Mouse (Mus musculus) gastrocnemius, adult 18-20 months (tissue): ENCODE data around the gene Gm37240. TPM values are rescaled to one million over a fixed set of nuclear protein-coding genes. Genes with fewer than 3 reads are reported as not detected.
A peak's percentile ranks its signal among the peaks of the same experiment; 100 is the strongest.

ENCODE experiments used
- DNase-seq: peaks from one replicate; pipeline ENCODE4 v3.0.0; 2021; ENCODE audit warnings: low spot score
- total RNA-seq, 2 experiments: library from RNA; stranded (reverse); gene quantifications; 2 replicates each; pipeline ENCODE4 v1.2.3; 2021

Gm37240 gene
- total RNA-seq, 2 experiments from 2014 or later = 30.2 to 34.0 TPM

DNA sequence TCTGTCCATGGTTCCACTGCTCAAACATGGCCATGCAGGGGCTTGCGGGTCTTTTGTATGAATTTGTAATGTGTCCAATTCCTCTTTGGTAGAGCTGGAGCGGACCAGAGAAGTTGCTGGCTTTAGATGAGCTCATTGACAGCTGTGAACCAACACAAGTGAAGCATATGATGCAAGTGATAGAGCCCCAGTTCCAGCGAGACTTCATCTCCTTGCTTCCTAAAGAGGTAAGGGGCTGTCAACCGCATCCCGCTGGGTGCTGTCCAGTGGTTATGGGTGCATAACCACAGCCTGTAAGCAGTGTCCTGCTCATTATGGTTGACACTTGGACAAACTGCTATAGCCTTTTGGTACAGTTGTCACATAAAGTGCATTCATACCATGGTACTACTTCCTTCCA, 922.2 kb downstream of the Gm37240 start:
- DNase-seq = no peak

DNA sequence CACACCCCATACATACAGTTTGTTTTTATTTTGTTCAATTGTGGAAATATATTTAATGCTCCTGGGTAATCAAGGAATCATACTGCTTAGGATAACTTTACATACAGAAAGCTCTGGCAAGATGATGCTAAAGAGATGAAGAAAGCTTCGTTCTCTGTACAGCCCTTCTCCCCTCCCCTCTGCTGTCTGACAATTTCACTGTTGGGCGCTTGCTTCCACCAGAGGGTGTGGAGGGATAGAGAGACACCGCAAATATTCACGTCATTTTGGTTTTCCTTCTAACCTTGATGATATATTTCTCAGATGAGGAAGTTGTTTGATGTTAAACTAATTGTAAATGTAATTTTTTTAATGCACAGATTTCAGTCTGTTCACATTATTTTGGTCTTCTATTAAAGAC, 931.5 kb downstream of the Gm37240 start:
- no peak for DNase-seq

DNA sequence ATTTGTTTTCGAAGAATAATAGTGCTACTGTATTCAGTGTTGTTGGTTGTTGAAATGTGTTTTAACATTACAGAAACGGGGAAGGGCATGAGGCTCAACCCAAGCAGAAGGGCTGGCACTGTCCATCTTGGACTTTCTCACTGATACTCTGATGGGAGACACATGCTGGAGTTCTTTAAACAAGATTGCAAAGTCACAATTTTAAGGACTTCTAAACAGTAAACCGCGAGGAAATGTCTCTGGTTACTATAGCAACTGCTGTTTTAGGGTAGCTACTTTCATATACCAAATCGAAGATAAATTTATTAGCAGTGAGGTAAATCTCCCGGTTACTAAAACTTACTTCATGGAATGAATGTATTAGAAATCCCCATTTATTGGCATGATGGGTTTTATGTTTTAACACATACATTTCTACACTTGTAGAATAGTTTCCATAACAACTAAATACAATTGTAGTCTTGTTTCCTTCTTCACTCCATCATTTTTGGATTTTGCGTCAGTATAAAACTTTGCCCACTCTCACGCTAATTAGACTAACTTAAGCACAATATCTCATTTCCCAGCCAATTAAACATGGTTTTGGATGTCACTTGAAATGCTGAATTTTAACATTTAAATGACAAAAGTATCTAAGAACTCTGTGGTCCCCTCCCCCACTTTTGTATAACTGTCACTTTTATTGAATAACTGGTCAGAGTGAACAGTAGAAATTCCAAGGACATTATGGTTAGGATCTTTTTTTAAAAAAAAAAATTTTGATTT, 932.1 kb downstream of the Gm37240 start:
- DNase-seq = no peak

DNA sequence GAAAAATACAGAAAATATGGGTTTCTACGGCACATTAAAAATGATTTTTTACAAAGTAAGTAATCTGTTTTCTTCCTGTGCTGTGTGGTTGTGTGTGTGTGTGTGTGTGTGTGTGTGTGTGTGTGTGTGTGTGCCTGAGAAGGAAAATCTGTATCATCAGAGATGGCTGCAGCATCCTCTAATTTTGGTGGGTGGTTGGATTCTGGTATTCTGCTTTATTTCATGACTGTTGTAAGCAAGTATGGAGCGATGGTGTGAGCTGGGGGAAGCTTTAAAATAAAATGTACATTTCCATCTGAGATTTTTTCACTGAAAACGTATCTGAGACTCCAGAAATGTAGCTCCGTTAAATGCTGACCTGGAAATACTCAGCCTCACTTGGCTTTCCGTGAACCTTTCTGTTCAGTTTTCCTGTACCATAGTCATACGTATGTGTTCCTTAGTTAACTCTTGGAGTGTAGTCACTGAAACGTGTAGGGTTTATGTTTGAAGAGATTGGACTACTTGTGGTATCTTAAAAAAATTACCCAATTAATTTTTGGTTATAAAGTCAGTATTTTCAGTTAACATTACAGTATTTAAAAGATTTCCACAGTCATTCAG, 934.6 kb downstream of the Gm37240 start:
- DNase-seq = no peak

DNA sequence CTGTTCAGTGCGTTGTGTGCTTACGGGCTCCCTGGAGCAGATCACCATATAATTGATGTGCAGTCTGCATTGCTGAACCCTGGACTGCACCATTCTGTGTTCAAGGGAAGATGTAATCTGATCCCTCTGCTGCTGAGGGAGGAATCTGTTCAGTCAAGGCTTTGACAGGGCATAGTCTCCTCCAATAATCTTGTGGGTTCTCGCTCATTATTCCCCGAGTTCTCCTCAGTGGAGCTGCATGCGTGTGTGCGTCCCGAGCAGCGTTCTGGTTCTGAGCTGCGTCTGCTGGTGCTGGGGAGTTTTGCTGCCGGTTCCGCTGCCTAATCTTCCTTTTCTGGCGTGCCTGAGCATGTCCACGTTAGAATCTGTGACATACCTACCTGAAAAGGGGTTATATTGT, 935.2 kb downstream of the Gm37240 start:
- peak; percentile 43 for DNase-seq

DNA sequence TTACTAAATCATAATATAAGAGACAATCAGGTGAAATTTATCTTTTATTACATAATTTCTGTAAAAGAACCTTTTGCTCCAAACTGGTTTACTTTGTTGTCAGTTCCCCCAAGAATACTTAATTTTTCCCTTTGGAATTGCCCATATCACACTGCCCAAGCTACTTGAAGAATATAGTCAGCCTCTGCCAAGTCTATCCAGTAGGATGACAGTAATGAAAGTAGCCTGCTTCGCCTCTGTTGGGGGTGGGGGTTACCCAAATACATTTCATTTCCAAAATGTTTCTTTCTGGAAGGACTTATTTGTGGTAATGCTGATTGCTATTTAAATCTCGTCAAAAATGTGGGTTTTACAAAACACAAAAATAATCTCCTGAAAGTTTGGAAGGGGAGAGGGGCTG, 935.6 kb downstream of the Gm37240 start:
- DNase-seq = no peak

DNA sequence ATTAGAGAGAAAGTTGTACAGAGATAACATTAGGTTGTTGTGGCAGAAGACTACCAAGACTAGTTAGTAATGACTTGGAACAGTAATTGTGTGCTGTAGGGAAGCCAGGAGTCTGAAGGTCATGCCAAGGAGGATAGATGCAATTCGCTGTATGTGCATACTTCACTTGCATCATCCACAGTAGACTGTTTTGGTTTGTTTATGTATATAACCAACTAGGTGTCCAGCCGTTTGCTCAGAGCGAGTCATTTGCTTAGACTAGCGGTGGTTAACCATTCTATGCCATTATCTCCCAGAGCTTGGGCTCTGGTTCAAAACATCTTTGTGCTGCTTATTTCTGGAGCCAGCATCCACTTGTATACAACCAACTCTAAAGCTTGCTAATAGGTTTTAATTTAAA, 937.9 kb downstream of the Gm37240 start:
- no peak for DNase-seq

DNA sequence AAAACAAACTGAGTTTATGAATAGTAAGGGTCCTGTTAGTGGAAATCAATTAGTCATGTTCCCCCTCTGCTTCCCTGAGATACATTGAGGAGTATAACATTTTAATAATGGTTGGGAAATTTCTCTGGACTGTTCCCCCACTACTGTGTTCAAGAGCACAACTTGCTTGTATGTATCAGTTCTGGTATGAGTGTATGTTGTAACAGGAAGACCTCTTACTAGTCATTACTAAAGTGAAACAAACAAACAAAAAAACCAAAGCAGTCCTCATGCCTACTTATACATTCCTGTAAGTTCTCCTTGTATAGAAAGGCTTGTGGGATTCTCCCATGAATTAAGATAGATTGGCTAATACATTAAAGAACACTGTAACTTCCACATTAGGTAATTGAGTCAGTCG, 940.9 kb downstream of the Gm37240 start:
- DNase-seq = no peak

DNA sequence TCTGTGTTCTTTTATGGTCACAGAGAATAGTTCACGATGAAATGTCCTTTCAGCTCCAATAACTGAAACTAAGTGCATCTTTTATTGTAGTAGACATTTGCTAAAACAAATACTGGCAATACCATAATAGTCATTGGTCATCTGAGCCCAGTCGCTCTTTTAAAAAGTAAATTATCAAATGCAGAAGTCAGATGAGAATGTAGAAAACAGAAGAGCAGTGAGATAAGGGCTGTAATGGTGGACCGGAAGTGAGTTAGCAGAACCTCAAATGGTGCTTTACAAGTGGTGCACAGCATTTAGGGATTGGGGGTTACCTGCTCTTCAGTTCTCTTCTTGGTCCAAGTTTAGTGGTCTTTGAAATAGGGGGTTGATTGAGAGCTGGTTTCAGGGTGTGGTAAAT, 942.4 kb downstream of the Gm37240 start:
- DNase-seq = no peak

DNA sequence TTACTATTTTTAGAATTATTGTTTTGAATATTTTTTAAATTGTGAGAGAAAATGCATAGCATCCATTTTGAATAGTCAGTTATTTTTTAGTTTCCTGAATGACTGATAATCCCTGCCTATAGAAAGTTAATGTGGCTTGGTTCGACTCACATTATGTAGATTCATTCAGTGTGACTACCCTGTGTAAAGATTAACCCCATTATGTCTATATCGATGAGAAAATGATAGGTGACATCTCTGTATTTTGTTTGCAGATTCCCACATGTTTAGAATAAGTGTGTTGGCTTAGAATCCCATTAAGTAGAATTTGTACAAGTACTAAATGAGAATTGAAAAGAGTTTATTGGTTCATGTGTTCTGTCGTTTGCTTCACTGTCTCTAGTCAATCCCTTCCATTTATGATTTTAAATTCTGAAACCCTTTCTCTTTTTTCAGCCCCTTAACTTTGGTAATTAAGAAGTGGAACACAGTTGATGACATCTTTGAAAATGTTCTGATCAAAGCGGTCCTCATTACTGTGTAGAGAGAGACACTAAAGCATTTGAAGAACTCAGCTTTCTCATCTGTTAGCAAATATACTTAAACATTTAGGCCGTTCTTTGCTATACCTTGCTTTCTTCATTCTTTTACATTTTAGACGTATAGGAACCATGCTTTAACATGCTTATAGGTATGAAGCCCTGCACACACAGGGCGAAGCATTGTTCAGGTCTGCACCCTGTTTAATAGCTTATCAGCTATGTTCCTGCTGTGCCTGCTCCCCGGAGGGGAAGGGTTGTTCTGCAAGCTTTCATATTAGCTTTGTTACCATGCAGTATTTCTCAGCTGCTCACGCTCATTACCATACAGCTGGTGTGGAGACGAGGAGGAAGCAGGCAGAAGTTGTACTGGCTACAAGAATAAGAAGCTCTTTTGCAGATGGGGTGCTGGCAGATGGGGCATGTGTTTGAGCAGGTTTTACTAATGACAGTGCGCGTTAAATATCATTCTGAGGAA, 949.7 kb downstream of the Gm37240 start:
- no peak for DNase-seq

DNA sequence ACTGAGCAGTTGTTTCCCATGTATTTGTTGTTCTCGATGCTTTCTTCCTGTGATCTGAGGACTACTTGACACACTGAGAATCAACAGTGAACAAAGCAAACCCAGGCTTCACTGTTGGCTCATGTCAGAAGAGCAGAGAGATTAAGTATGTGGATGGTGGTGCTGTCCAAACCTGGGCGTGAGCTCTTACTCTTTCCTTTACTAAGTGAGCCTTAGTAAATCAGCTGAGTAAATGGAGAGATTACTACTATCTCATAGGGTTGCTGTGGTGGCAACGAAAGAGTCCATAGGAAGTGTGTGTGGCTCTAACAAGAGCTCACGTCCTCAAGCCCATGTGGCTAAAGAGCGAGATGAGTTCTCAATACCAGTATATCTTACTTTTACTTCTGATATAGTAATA, 950.4 kb downstream of the Gm37240 start:
- DNase-seq = no peak

DNA sequence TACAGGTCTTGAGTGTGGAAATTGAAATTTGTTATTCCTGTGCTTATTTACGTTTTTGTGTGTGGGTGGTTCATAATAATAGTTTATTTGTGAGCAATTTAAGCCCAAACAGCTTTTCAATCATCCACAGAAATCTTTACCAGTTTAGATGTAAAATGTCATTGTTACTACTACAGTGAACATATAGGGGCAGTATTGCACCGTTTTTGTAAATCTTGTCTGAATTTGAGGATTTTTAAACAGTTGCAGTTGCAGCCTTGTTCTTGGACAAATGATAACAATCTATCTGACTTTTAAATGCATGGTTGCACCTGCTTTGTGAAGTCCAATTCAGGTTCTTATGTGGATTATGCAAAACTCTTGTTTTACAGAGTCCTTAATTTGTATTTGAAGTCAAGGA, 951.1 kb downstream of the Gm37240 start:
- no peak for DNase-seq

DNA sequence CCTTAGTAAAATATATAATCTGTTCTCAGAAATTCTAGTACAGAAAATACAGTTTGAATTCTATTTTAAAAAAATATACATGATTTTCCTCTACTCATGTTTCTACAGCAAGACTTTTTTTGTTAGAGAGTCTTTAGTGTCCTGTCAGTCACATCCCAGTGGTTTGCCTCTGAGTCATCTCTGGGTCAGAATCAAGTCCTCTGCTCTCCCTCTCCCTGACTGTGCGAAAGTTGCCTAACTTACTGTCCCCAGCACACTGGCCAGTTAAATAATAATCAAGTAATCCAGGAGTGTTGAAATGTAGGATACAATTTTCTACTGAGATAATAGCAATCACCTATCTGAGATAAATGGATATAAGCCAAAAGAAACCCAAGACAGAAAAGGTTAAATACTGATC, 951.6 kb downstream of the Gm37240 start:
- DNase-seq = no peak

DNA sequence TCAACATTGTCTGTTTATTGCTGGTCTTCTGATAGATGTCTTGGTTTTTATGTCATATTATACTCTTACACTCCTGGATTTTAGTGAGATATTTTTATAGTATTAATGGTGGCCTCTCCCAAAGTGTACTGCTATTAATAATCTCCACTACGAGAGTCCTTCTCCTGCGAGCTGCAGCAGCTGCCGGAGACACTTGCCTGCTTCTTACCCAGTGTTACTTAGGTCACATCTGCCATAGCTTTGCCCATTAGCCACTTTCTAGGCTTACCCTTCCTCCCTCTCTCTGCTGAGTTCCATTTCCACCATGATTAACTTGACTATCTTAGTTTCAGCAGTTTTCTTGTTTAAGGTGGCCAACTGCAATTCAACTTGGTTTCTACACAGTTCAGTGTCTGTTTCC, 956.6 kb downstream of the Gm37240 start:
- DNase-seq = no peak

DNA sequence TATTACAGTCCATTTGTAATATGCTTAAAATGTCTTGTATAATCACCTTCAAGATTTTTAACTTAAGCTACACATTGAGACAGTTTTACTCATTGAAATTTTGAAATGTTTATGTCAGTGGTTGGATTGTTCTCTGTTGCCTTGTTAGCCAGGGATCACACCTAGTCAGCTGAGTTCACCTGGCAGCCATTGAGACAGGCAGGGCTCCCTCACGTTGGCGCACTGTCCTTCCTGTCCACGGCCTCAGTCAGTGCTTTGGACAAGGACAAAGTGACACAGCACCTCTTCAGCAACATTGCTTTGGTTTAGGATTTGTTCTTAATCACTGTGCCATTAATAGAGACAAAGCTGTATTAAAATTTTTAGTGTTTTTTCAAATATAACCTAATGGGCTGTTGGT, 958.1 kb downstream of the Gm37240 start:
- no peak for DNase-seq

DNA sequence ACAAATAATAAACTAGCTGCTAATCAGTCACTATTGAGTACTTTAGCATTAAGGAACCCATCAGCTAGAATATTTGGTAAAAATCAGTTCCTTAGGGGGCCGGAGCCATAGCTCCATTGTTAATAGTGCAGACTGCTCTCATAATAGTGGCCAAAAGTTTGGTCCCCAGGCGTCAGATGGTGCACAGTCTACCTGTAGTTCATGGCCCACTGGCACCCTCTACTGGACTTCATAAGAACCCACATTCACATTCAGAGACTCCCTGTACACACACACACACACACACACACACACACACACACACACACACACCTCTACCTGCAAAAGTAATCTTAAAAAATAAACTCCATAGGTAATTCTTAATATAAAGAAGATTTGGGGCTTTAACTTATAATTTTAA, 959.4 kb downstream of the Gm37240 start:
- DNase-seq = no peak

DNA sequence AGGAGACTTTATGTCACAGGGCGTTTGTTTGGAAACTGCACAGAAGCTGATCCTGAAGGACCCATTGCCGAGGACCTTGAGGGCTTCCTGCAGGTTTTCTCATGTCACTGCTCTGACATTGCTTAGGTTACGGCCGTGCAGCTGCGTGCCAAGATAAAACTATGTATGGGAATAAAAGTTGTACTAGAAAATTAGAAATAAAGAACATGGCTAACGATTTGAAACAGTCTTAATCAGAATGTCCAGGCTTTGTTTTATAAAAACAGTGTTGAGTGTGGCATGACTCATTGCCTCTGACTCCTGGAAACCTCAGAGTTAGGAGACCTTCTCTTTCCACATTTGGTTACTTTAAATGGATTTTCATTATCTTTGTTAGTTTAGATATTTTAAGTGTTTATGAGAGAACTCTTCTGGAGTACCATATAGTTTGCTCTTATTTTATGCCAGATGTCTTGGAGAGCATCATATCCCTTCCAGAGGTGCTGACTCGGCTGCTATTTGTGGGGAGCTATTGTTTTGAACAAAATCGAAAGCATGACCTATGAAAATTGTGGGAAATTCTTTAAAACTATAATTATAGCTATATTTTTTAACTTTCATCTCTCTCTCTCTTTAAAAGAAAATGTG, 960.0 kb downstream of the Gm37240 start:
- DNase-seq = no peak

DNA sequence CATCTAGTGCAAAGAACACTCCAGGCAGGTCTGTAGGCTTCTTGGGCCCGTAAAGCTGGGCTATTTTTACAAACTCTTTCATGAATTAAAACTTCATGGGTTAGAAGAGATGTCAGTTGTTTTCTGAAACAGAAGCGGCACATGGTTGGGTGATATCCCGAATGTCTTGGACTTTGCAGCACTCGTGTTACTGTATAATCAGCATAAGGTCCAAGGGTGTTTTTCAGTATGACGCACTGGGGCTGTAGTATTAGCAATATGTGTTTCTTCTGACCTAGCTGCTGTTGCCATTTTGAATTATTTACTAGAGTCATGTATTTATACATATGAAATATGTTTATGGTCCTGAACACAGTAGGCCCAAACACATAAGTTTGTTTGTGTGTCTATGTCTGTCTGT, 961.2 kb downstream of the Gm37240 start:
- peak; percentile 24 for DNase-seq

DNA sequence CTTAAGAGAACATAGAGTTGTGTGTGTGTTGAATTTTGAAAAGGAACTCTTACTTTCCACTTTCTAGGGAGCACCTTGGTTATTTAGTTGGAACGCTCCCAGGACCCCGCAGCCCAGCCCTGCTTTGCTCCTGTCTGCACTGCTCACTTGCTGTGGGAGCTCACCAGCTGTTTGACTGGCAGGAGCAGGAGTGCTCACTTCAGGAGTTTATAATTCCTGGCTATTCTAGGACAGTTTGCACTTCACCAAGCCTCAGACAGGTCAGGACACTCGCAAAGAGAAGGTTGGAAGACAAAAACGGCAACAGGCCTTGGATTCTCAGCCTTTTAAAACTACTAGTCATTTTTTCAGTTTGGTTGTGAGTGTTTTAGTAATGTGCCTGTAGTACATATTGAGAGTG, 962.1 kb downstream of the Gm37240 start:
- DNase-seq = peak; percentile 33

DNA sequence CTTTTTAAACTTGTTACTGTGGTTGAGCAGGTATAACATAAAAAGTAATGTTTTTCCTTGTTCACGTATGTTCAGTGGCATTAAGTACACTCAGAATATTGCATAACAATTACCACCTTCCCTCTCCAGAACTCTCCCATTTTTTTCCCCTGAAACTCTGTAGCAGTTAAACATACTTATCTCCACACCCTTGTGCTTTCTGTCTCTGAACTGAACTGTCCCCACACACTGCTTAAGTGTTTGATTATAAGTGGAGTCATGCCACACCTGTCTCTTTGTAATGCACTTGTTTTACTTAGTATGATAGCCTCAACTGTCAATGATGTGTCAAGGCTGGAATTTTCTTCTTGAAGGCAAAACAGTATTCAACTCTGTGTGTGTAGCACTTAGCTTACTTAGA, 963.6 kb downstream of the Gm37240 start:
- no peak for DNase-seq

DNA sequence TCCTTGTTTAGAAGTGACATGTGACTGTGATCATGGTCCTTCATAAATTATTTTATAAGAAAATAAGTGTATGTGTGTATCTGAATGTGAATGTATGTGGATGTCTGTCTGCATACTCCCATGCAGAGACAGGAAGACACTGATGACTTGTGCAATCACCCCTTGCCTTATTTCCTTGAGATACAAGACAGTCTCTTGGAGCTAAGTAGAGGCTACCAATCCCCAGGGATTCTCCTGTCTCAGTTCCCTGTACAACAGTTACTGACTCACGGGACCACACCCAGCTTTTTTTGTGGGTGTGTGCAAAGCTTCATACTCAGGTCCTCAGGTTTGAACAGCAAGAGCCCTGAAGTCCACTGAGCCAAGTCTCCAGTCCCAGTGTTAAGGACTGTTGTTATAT, 964.1 kb downstream of the Gm37240 start:
- no peak for DNase-seq
